Mouse (Mus musculus) lung, adult 18-20 months (tissue): ENCODE results near the gene Gm20532.
A peak's percentile ranks its signal among the peaks of the same experiment; 100 is the strongest.

ENCODE experiments used
- DNase-seq, 2 experiments: peaks; one replicate each; pipeline ENCODE4 v3.0.0; 2022; ENCODE audit warnings: mixed read lengths in 2 of 2

Gm20532 gene

GRCm38 (mm10) chr2:26573807-26574206, 12.6 kb upstream of the Gm20532 start:
- no peak for DNase-seq

- no peak for DNase-seq
Measured at GRCm38 (mm10) chr2:26574862-26575261, 11.6 kb upstream of the Gm20532 start.

GRCm38 (mm10) chr2:26575378-26575777, 11.1 kb upstream of the Gm20532 start:
- DNase-seq: no peak

GRCm38 (mm10) chr2:26575865-26576264, 10.6 kb upstream of the Gm20532 start:
- peak; percentile 84 to 90 for DNase-seq

- no peak for DNase-seq
Measured at GRCm38 (mm10) chr2:26576462-26576861, 10.0 kb upstream of the Gm20532 start.

GRCm38 (mm10) chr2:26578369-26578768, 8.1 kb upstream of the Gm20532 start:
- peak; percentile 82 to 88 for DNase-seq

GRCm38 (mm10) chr2:26579714-26580113, 6.7 kb upstream of the Gm20532 start, which contains the start of gene Egfl7:
Egfl7 (plus strand) TSS chr2:26580014.
- DNase-seq: no peak

- no peak for DNase-seq
Measured at GRCm38 (mm10) chr2:26580751-26581150, 5.7 kb upstream of the Gm20532 start.

- DNase-seq: peak in 1 of 2 experiments; percentile 76
Measured at GRCm38 (mm10) chr2:26582203-26582602, 4.2 kb upstream of the Gm20532 start.

GRCm38 (mm10) chr2:26582741-26583140, 3.7 kb upstream of the Gm20532 start:
- DNase-seq: peak in 1 of 2 experiments; percentile 63

- DNase-seq: peak; percentile 88 to 90
Measured at GRCm38 (mm10) chr2:26583640-26584039, 2.8 kb upstream of the Gm20532 start.

- DNase-seq: no peak
Measured at GRCm38 (mm10) chr2:26585713-26586112, 726 bp upstream of the Gm20532 start.

- DNase-seq: no peak
Measured at GRCm38 (mm10) chr2:26587044-26587405, 586 bp downstream of the Gm20532 start.

GRCm38 (mm10) chr2:26588573-26588972, 2.1 kb downstream of the Gm20532 start:
- DNase-seq: no peak

GRCm38 (mm10) chr2:26589284-26589683, 2.8 kb downstream of the Gm20532 start:
- DNase-seq: no peak

- DNase-seq: no peak
Measured at GRCm38 (mm10) chr2:26590282-26590681, 3.8 kb downstream of the Gm20532 start.

- no peak for DNase-seq
Measured at GRCm38 (mm10) chr2:26590962-26591361, 4.5 kb downstream of the Gm20532 start.

- no peak for DNase-seq
Measured at GRCm38 (mm10) chr2:26591416-26591815, 5.0 kb downstream of the Gm20532 start.

- DNase-seq: no peak
Measured at GRCm38 (mm10) chr2:26593211-26594021, 7.0 kb downstream of the Gm20532 start.

GRCm38 (mm10) chr2:26594022-26594346, 7.5 kb downstream of the Gm20532 start:
- peak; percentile 66 to 80 for DNase-seq

- no peak for DNase-seq
Measured at GRCm38 (mm10) chr2:26594461-26594933, 8.1 kb downstream of the Gm20532 start.

- DNase-seq: no peak
Measured at GRCm38 (mm10) chr2:26594934-26595724, 8.7 kb downstream of the Gm20532 start.

- DNase-seq: no peak
Measured at GRCm38 (mm10) chr2:26595725-26596435, 9.4 kb downstream of the Gm20532 start.
